Mouse (Mus musculus): ENCODE measurements around the gene Ntf3.

Ntf3 gene

GRCm38 (mm10) chr6:126166548-126167207 lies at the start of gene Ntf3:
Gene Ntf3 (minus strand): TSS chr6:126166910.
- peak; percentile 36 for DNase-seq (ENCODE audit: low read depth, low spot score)

- DNase-seq (ENCODE audit: low read depth, low spot score), result no peak
Observed at GRCm38 (mm10) chr6:126213330-126213729, 46.6 kb upstream of the Ntf3 start.

- DNase-seq (ENCODE audit: low read depth, low spot score), result no peak
Observed at GRCm38 (mm10) chr6:126203366-126203765, 36.7 kb upstream of the Ntf3 start.

GRCm38 (mm10) chr6:126202959-126203358 lies 36.2 kb upstream of the Ntf3 start:
- no peak for DNase-seq (ENCODE audit: low read depth, low spot score)

- no peak for DNase-seq (ENCODE audit: low read depth, low spot score)
Observed at GRCm38 (mm10) chr6:126201721-126202120, 35.0 kb upstream of the Ntf3 start.

GRCm38 (mm10) chr6:126199916-126200315 lies 33.2 kb upstream of the Ntf3 start:
- DNase-seq (ENCODE audit: low read depth, low spot score), result no peak

- DNase-seq (ENCODE audit: low read depth, low spot score), result no peak
Observed at GRCm38 (mm10) chr6:126194760-126195159, 28.1 kb upstream of the Ntf3 start.

- DNase-seq (ENCODE audit: low read depth, low spot score), result no peak
Observed at GRCm38 (mm10) chr6:126190218-126190871, 23.6 kb upstream of the Ntf3 start.

GRCm38 (mm10) chr6:126187400-126187799 lies 20.7 kb upstream of the Ntf3 start:
- no peak for DNase-seq (ENCODE audit: low read depth, low spot score)

- no peak for DNase-seq (ENCODE audit: low read depth, low spot score)
Observed at GRCm38 (mm10) chr6:126186116-126186515, 19.4 kb upstream of the Ntf3 start.

- DNase-seq (ENCODE audit: low read depth, low spot score), result no peak
Observed at GRCm38 (mm10) chr6:126172071-126172470, 5.4 kb upstream of the Ntf3 start.

GRCm38 (mm10) chr6:126170772-126171171 lies 4.1 kb upstream of the Ntf3 start:
- no peak for DNase-seq (ENCODE audit: low read depth, low spot score)

GRCm38 (mm10) chr6:126167731-126168130 lies 1.0 kb upstream of the Ntf3 start:
- peak; percentile 53 for DNase-seq (ENCODE audit: low read depth, low spot score)

- DNase-seq (ENCODE audit: low read depth, low spot score), result no peak
Observed at GRCm38 (mm10) chr6:126167208-126167590, 489 bp upstream of the Ntf3 start.

- DNase-seq (ENCODE audit: low read depth, low spot score), result no peak
Observed at GRCm38 (mm10) chr6:126165591-126166155, 1.0 kb downstream of the Ntf3 start.

GRCm38 (mm10) chr6:126164781-126165180 lies 1.9 kb downstream of the Ntf3 start:
- peak; percentile 44 for DNase-seq (ENCODE audit: low read depth, low spot score)

- no peak for DNase-seq (ENCODE audit: low read depth, low spot score)
Observed at GRCm38 (mm10) chr6:126163861-126164755, 2.6 kb downstream of the Ntf3 start.

GRCm38 (mm10) chr6:126163181-126163621 lies 3.5 kb downstream of the Ntf3 start:
- DNase-seq (ENCODE audit: low read depth, low spot score), result peak; percentile 74

- no peak for DNase-seq (ENCODE audit: low read depth, low spot score)
Observed at GRCm38 (mm10) chr6:126162351-126162758, 4.4 kb downstream of the Ntf3 start.

GRCm38 (mm10) chr6:126161571-126162340 lies 5.0 kb downstream of the Ntf3 start:
- DNase-seq (ENCODE audit: low read depth, low spot score), result no peak

- no peak for DNase-seq (ENCODE audit: low read depth, low spot score)
Observed at GRCm38 (mm10) chr6:126160067-126160411, 6.7 kb downstream of the Ntf3 start.

Measured in ES-CJ7 (cell line).